Mouse (Mus musculus) stomach, embryonic 16.5 days (tissue): Measurements from ENCODE around the gene Vdr. TPM values are rescaled to one million over a fixed set of nuclear protein-coding genes. Genes with fewer than 3 reads are reported as not detected.

Source experiments
- ATAC-seq: fragments of 200-750 bp; cut with Nextera tagmentation; 2 replicates; pipeline ENCODE4 v1.8.0; 2017; ENCODE audit warnings: moderate number of reproducible peaks, moderate TSS enrichment; ENCODE audit not compliant: insufficient read depth, low FRiP score
- H3K27ac ChIP-seq: fragments of 300-500 bp; sonication (generic); 2 replicates; pipeline ENCODE4 v1.5.1; 2014; ENCODE audit warnings: low read length
- H3K27me3 ChIP-seq: fragments of 300-500 bp; sonication (generic); 2 replicates; pipeline ENCODE4 v1.6.1; 2014; ENCODE audit warnings: low read length, control low read depth, mixed read lengths; ENCODE audit not compliant: control insufficient read depth, insufficient read depth
- H3K36me3 ChIP-seq: fragments of 300-500 bp; sonication (generic); 2 replicates; pipeline ENCODE4 v1.6.1; 2014; ENCODE audit warnings: low read length; ENCODE audit not compliant: control insufficient read depth, insufficient read depth
- H3K4me1 ChIP-seq: fragments of 300-500 bp; sonication (generic); 2 replicates; pipeline ENCODE4 v1.6.1; 2014; ENCODE audit warnings: low read length, control low read depth, mixed read lengths; ENCODE audit not compliant: control insufficient read depth, insufficient read depth
- H3K4me2 ChIP-seq: fragments of 300-500 bp; sonication (generic); 2 replicates; pipeline ENCODE4 v1.6.1; 2014; ENCODE audit warnings: low read depth, low read length, mixed read lengths
- H3K4me3 ChIP-seq: fragments of 300-500 bp; sonication (generic); replicated peaks from 2 replicates; pipeline ENCODE4 v1.5.1; 2014; ENCODE audit warnings: mild to moderate bottlenecking, low read length
- H3K9ac ChIP-seq: fragments of 300-500 bp; sonication (generic); 2 replicates; pipeline ENCODE4 v1.6.1; 2014; ENCODE audit warnings: low read length
- H3K9me3 ChIP-seq: fragments of 300-500 bp; sonication (generic); replicated peaks from 2 replicates; pipeline ENCODE4 v1.6.1; 2016; ENCODE audit warnings: low read length, control low read depth; ENCODE audit not compliant: control insufficient read depth
- WGBS: fragments of 180-500 bp; shearing (Covaris S2); extraction: QIAGEN DNeasy Blood & Tissue Kit; methylation state at CpG from one replicate; pipeline ENCODE4 v1.1.7; 2014; 5-methylcytosine and 5-hydroxymethylcytosine counted together
- polyA plus RNA-seq: library from polyadenylated mRNA; unstranded; fragments of >200 nt; fragmentation: Nextera tagmentation; extraction: Ambion mirVana; gene quantifications from 2 replicates; pipeline ENCODE4 v1.2.1, GENCODE M21; 2015

Vdr gene
- polyA plus RNA-seq, 1 experiment from 2014 or later = 2.3 TPM

GRCm38 (mm10) chr15:97836153-97836893 lies 74.1 kb downstream of the Vdr start:
- Histone ChIP-seq H3K27me3 (no peaks in the 10 kb centered on the region), H3K9ac (no peak overlapping the region), H3K27ac (no peak overlapping the region), H3K36me3 (no peaks in the 10 kb centered on the region), H3K4me3 (no peak overlapping the region), H3K4me2 (no peak overlapping the region), H3K9me3 (no peaks in the 10 kb centered on the region), H3K4me1 (peaks cover 38% of the 10 kb centered on the region)
- no peak for ATAC-seq
- WGBS = 55% methylated on average over 17 of the region's 17 CpGs

- Histone ChIP-seq H3K27ac (no peak overlapping the region), H3K27me3 (no peaks in the 10 kb centered on the region), H3K4me3 (no peak overlapping the region), H3K4me2 (no peak overlapping the region), H3K9me3 (no peaks in the 10 kb centered on the region), H3K4me1 (peaks cover 43% of the 10 kb centered on the region), H3K9ac (no peak overlapping the region), H3K36me3 (no peaks in the 10 kb centered on the region)
- no peak for ATAC-seq
- WGBS = 69% methylated on average over 9 of the region's 9 CpGs
Measured at GRCm38 (mm10) chr15:97832764-97833479, 77.5 kb downstream of the Vdr start.

DNA sequence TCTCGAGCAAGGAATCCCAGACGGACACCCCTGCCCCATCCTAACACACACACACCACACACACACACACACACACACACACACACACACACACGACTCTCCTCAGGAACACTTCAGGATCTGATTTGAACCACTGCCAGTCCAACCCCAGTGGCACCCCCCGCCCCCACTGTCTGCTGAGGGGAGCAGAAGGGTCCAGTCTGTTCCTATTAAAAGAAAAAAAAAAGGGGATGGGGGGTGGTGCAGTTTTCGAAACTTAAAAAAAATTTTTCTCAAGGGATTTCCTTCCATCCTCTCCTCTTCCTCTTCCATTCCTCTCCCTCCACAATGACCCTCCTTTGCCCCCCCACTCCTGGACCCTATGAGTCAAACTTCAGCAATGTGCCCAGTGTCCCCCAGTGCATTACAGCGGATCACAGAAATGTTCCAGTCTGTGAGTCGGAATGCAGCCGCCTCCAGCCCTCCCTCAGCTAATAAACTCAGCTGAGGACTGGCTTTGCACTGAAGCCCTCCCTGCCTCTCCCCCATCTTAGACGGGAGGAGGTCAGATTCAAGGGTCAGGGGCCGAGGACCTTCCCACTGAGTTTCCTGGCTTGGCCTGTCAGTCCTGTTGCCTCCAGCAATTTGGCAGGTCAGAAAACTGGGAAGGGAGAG lies 78.3 kb downstream of the Vdr start:
- Histone ChIP-seq H3K36me3 (no peaks in the 10 kb centered on the region), H3K4me3 (peak overlapping the region; percentile 78), H3K27me3 (no peaks in the 10 kb centered on the region), H3K4me1 (peaks cover 35% of the 10 kb centered on the region), H3K4me2 (peak overlapping the region; percentile 70), H3K27ac (peak overlapping the region; percentile 96), H3K9me3 (no peaks in the 10 kb centered on the region), H3K9ac (peak overlapping the region; percentile 98)
- ATAC-seq = no peak
- 10% methylated on average over 10 of the region's 10 CpGs for WGBS

GRCm38 (mm10) chr15:97831242-97831986 lies 79.0 kb downstream of the Vdr start:
- under 1% methylated on average over 69 of the region's 84 CpGs for WGBS
- Histone ChIP-seq H3K36me3 (no peaks in the 10 kb centered on the region), H3K4me2 (peak overlapping the region; percentile 70), H3K4me1 (peaks cover 36% of the 10 kb centered on the region), H3K9me3 (no peaks in the 10 kb centered on the region), H3K27me3 (no peaks in the 10 kb centered on the region), H3K9ac (peak overlapping the region; percentile 98), H3K27ac (peak overlapping the region; percentile 96), H3K4me3 (peak overlapping the region; percentile 78)
- peak; percentile 88 for ATAC-seq

DNA sequence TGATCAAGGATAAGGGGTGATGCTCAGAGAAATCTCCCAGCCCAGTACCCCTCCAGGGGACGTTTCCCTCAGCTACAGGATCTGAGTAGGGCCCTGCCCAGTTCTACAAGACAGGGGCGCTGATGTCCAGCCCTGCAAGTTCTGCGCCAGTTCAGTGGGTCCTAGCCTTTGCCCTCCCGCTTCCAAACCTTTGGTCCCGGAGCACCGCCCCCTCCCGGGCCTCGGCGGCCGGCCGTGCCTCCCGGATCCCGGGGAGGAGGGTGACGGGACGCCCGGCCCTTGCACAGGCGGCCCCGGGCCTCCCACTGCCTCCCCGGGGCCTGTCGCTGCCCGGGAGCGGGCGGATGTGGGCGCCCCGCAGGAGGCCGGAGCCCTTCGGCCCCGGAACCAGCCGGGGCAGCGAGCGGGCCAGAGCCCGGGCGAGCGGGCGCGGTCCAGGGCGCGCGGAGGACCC lies 79.6 kb downstream of the Vdr start:
- Histone ChIP-seq H3K36me3 (no peaks in the 10 kb centered on the region), H3K27me3 (no peaks in the 10 kb centered on the region), H3K9me3 (no peaks in the 10 kb centered on the region), H3K27ac (peak overlapping the region; percentile 96), H3K4me3 (peak overlapping the region; percentile 78), H3K9ac (peak overlapping the region; percentile 98), H3K4me2 (peak overlapping the region; percentile 70), H3K4me1 (peaks cover 42% of the 10 kb centered on the region)
- ATAC-seq = peak; percentile 9
- under 1% methylated on average over 39 of the region's 39 CpGs for WGBS

DNA sequence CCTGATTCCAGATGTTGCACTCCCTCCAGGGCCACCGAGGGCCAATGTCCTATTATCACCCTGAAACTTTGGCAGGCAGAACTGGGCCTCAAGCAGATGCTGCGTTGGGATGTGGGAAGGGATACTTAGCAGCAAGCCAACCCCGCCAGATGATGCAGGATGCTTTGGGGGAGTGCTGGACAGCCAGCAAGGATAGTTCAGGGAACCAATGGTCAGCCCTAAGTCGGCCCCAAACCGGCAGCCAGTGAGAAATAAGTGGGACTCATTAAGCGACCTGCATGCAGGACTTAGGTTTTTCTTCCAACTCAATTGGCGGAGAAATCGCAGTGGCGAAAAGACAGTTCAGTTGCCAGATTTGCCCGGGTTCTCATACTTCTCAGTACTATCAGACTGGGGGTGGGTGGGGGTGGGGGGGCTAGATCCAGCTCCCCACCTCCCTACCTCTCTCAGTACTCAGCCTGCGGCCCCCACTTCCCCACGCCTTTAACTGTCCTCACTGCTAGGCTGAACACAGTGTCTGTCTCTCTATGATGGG lies 80.1 kb downstream of the Vdr start:
- Histone ChIP-seq H3K4me3 (peak overlapping the region; percentile 78), H3K27me3 (no peaks in the 10 kb centered on the region), H3K4me1 (peaks cover 47% of the 10 kb centered on the region), H3K27ac (peak overlapping the region; percentile 96), H3K9me3 (no peaks in the 10 kb centered on the region), H3K4me2 (peak overlapping the region; percentile 70), H3K9ac (peak overlapping the region; percentile 98), H3K36me3 (no peaks in the 10 kb centered on the region)
- 27% methylated on average over 12 of the region's 12 CpGs for WGBS
- no peak for ATAC-seq

DNA sequence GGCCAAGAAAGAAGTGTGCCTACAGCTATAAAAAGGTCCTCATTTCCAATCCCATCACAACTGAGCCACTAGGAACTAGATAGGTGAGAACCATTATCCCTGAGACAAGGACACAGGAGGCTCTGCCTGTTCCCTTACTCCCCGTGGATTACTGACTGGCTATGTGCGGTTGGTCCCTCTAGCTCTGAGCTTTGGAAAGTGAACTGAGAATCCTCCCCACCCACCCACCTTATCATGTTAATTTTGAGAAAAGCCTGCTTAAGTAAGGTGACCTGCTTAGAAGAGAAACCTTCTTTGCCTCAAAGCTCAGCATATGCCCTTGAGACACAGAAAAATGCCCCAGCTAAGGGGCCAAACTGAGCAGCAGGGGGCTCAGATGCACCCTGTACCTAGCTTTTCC lies 81.0 kb downstream of the Vdr start:
- Histone ChIP-seq H3K27me3 (no peaks in the 10 kb centered on the region), H3K9me3 (no peaks in the 10 kb centered on the region), H3K9ac (peak overlapping the region; percentile 98), H3K27ac (peak overlapping the region; percentile 68), H3K36me3 (no peaks in the 10 kb centered on the region), H3K4me1 (peaks cover 55% of the 10 kb centered on the region), H3K4me3 (peak overlapping the region; percentile 78), H3K4me2 (peak overlapping the region; percentile 70)
- ATAC-seq = no peak
- 66% methylated on average over 2 of the region's 2 CpGs for WGBS

DNA sequence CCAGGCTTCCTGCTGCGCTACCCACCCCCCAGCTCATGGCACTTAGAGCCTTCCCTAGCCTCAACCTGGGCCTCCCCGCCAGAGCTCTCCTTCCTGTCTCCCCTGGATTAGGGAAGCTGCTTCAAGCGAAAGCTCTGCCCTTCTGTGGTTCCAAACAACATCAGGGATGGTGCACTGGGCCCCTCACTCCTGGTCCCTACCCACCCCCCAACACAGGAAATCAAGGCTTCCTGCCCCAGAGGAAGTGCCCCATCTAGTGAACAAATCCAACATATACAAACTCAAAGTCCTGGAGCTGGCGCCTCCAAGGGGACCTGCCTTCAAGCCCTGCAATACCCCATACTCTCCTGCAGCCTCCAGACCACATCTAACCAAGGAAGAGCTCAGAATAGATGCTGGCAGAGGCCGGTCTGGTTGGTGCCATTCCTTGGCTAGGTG lies 81.5 kb downstream of the Vdr start:
- Histone ChIP-seq H3K4me3 (no peak overlapping the region), H3K4me2 (peak overlapping the region; percentile 70), H3K9ac (peak overlapping the region; percentile 98), H3K27ac (peak overlapping the region; percentile 68), H3K36me3 (no peaks in the 10 kb centered on the region), H3K27me3 (no peaks in the 10 kb centered on the region), H3K9me3 (no peaks in the 10 kb centered on the region), H3K4me1 (peaks cover 60% of the 10 kb centered on the region)
- WGBS = 62% methylated on average over 5 of the region's 5 CpGs
- ATAC-seq = no peak
